Mouse (Mus musculus): ENCODE results near the gene Mrpl12. TPM values are rescaled to one million over a fixed set of nuclear protein-coding genes. Genes with fewer than 3 reads are reported as not detected.
A peak's percentile ranks its signal among the peaks of the same experiment; 100 is the strongest.

Mrpl12 gene
- polyA plus RNA-seq, 1 experiment from 2014 or later: 117 TPM

DNA sequence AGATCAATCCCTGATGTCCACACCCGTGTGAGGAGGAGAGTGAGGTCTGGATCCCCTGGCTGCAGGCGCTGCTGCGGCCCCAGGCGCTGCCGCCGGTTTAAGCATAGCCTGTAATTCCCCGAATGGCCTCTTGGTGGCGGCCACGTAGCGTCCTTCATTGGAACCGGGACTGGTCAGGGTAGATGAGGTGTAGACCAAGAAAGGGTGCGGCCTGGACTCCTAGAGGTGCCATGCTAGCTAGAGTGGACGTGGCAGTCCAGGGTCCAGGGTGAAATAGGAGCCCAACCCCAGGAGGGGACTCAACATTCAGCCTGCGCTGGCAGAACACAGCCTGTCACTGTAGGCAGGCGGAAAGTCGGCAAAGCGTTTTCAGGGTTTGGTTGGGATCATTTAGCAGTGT, 31.2 kb downstream of the Mrpl12 start:
- 19% methylated on average over 17 of the region's 17 CpGs for WGBS
- H3K36me3 ChIP-seq: no peaks in the 10 kb centered on the region
- no peaks in the 10 kb centered on the region for H3K27me3 ChIP-seq (replicated peaks)
- H3K4me1 ChIP-seq: peaks cover 6% of the 10 kb centered on the region
- no peak overlapping the region for H3K4me2 ChIP-seq (replicated peaks)
- H3K9me3 ChIP-seq: no peaks in the 10 kb centered on the region
- H3K27ac ChIP-seq: no peak overlapping the region
- H3K9ac ChIP-seq: no peak overlapping the region
- peak; percentile 48; the same call in 1 of the 2 replicates for ATAC-seq (ENCODE audit: low FRiP score, low read depth)
- no peak overlapping the region for H3K4me3 ChIP-seq

- H3K27ac ChIP-seq: no peak overlapping the region
- H3K4me1 ChIP-seq: peaks cover 5% of the 10 kb centered on the region; the same call in 1 of the 2 replicates
- 86% methylated on average over 4 of the region's 4 CpGs for WGBS
- H3K9me3 ChIP-seq: no peaks in the 10 kb centered on the region
- no peaks in the 10 kb centered on the region for H3K36me3 ChIP-seq
- no peak for ATAC-seq (ENCODE audit: low FRiP score, low read depth)
- H3K4me2 ChIP-seq (replicated peaks): no peak overlapping the region
- H3K27me3 ChIP-seq (replicated peaks): no peaks in the 10 kb centered on the region
- H3K9ac ChIP-seq: no peak overlapping the region
- H3K4me3 ChIP-seq: no peak overlapping the region
Observed at GRCm38 (mm10) chr11:120517147-120517546, 32.7 kb downstream of the Mrpl12 start.

GRCm38 (mm10) chr11:120518027-120518426, 33.6 kb downstream of the Mrpl12 start:
- WGBS: 68% methylated on average over 6 of the region's 6 CpGs

DNA sequence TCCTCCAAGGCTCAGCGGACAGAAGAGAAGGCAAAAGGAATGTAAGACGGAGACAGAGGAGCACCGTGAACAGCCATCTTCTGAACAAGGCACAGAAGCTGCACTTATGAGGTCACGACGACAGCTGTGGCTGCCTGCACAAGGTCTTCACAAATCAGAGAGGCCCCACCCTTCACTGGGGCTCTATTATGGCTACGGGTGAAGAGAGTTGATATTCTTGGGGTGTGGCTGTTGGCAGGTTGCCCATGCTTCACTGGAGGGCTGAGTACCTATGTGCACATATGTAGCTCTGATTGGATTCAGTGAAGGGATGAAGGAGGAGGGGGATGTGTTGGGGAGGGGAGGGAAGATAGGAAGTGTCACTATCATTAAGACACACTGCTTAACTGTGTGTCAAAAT, 34.1 kb downstream of the Mrpl12 start:
- no peaks in the 10 kb centered on the region for H3K27me3 ChIP-seq (replicated peaks)
- H3K9ac ChIP-seq: no peak overlapping the region
- no peak for ATAC-seq (ENCODE audit: low FRiP score, low read depth)
- H3K4me1 ChIP-seq: peaks cover 2% of the 10 kb centered on the region; the same call in 1 of the 2 replicates
- 80% methylated on average over 6 of the region's 6 CpGs for WGBS
- no peaks in the 10 kb centered on the region for H3K9me3 ChIP-seq
- H3K27ac ChIP-seq: no peak overlapping the region
- no peak overlapping the region for H3K4me3 ChIP-seq
- H3K4me2 ChIP-seq (replicated peaks): no peak overlapping the region
- no peaks in the 10 kb centered on the region for H3K36me3 ChIP-seq

More at GRCm38 (mm10) chr11:120518027-120518426, 33.6 kb downstream of the Mrpl12 start:
- no peaks in the 10 kb centered on the region for H3K36me3 ChIP-seq
- H3K27me3 ChIP-seq (replicated peaks): no peaks in the 10 kb centered on the region
- no peak overlapping the region for H3K9ac ChIP-seq
- no peaks in the 10 kb centered on the region for H3K9me3 ChIP-seq
- no peak overlapping the region for H3K27ac ChIP-seq
- H3K4me2 ChIP-seq (replicated peaks): no peak overlapping the region
- H3K4me3 ChIP-seq: no peak overlapping the region
- peaks cover 3% of the 10 kb centered on the region; the same call in 1 of the 2 replicates for H3K4me1 ChIP-seq
- no peak for ATAC-seq (ENCODE audit: low FRiP score, low read depth)

GRCm38 (mm10) chr11:120519738-120520137, 35.3 kb downstream of the Mrpl12 start:
- H3K36me3 ChIP-seq: no peaks in the 10 kb centered on the region
- ATAC-seq (ENCODE audit: low FRiP score, low read depth): no peak
- no peak overlapping the region for H3K9ac ChIP-seq
- no peaks in the 10 kb centered on the region for H3K9me3 ChIP-seq
- H3K27ac ChIP-seq: no peak overlapping the region
- peaks cover 2% of the 10 kb centered on the region; the same call in 1 of the 2 replicates for H3K4me1 ChIP-seq
- no peaks in the 10 kb centered on the region for H3K27me3 ChIP-seq (replicated peaks)
- H3K4me2 ChIP-seq (replicated peaks): no peak overlapping the region
- no peak overlapping the region for H3K4me3 ChIP-seq
- WGBS: 38% methylated on average over 9 of the region's 9 CpGs

DNA sequence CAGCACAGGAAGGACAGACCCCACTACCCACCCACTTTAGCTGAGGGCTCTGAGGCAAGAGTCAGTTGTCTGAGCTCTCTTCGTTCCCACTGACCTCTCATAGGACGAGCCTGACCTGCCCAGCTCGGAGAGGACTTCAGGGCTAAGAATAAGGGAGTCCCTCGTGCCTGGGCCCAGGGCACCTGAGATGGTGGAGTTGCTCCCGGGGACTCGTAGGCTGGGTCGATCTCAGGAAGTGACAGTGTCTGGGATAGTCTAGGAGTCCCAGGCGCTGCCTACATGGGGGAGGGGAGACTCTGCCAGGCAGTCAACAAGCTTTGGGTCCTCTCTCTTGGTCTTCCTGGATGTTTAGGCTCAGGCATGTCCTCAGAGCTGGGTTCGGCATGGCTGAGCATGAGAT, 36.1 kb downstream of the Mrpl12 start:
- H3K9ac ChIP-seq: no peak overlapping the region
- H3K9me3 ChIP-seq: no peaks in the 10 kb centered on the region
- ATAC-seq (ENCODE audit: low FRiP score, low read depth): no peak
- 79% methylated on average over 9 of the region's 9 CpGs for WGBS
- H3K27ac ChIP-seq: no peak overlapping the region
- no peak overlapping the region for H3K4me3 ChIP-seq
- no peak overlapping the region for H3K4me2 ChIP-seq (replicated peaks)
- H3K36me3 ChIP-seq: no peaks in the 10 kb centered on the region
- peaks cover 2% of the 10 kb centered on the region; the same call in 1 of the 2 replicates for H3K4me1 ChIP-seq
- H3K27me3 ChIP-seq (replicated peaks): no peaks in the 10 kb centered on the region

- no peak for ATAC-seq (ENCODE audit: low FRiP score, low read depth)
- Histone ChIP-seq H3K4me2 (replicated peaks) (no peak overlapping the region), H3K4me1 (peaks cover 2% of the 10 kb centered on the region; the same call in 1 of the 2 replicates), H3K27me3 (replicated peaks) (no peaks in the 10 kb centered on the region), H3K9me3 (no peaks in the 10 kb centered on the region), H3K9ac (no peak overlapping the region), H3K27ac (no peak overlapping the region), H3K4me3 (no peak overlapping the region), H3K36me3 (no peaks in the 10 kb centered on the region)
- 84% methylated on average over 5 of the region's 5 CpGs for WGBS
Observed at GRCm38 (mm10) chr11:120520967-120521540, 36.6 kb downstream of the Mrpl12 start.

GRCm38 (mm10) chr11:120522581-120522980, 38.2 kb downstream of the Mrpl12 start:
- WGBS: 88% methylated on average over 8 of the region's 8 CpGs
- Histone ChIP-seq H3K36me3 (no peaks in the 10 kb centered on the region), H3K27ac (no peak overlapping the region), H3K4me3 (no peak overlapping the region), H3K4me1 (peaks cover 2% of the 10 kb centered on the region; the same call in 1 of the 2 replicates), H3K4me2 (replicated peaks) (no peak overlapping the region), H3K9me3 (no peaks in the 10 kb centered on the region), H3K9ac (no peak overlapping the region), H3K27me3 (replicated peaks) (peaks cover 2% of the 10 kb centered on the region; the same call in 1 of the 2 replicates)
- no peak for ATAC-seq (ENCODE audit: low FRiP score, low read depth)

DNA sequence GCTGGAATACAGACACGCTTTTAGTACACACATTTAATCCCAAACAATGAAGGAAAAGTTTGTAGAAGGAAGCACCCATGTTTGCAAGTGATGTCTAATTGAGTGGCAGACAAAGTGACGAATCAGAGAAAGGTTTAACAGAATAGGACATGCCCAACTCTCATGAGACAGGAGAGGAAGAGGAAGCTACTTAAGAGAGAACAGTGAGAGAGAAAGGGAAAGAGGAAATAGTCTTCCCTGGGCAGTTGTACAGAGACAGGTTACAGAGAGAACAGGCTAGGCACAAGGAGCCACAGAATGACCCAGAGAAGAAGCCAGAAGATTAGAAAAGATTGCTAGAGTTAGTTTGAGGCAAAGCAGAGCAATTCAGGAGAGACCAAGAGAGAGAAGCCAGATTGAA, 41.5 kb downstream of the Mrpl12 start:
- Histone ChIP-seq H3K4me3 (no peak overlapping the region), H3K27me3 (replicated peaks) (peaks cover 36% of the 10 kb centered on the region), H3K9me3 (no peaks in the 10 kb centered on the region), H3K4me2 (replicated peaks) (no peak overlapping the region), H3K27ac (no peak overlapping the region), H3K4me1 (peaks cover 11% of the 10 kb centered on the region), H3K9ac (no peak overlapping the region), H3K36me3 (no peaks in the 10 kb centered on the region)
- WGBS: 79% methylated on average over 2 of the region's 2 CpGs
- no peak for ATAC-seq (ENCODE audit: low FRiP score, low read depth)

GRCm38 (mm10) chr11:120527690-120528354, 43.4 kb downstream of the Mrpl12 start:
- Histone ChIP-seq H3K27me3 (replicated peaks) (peaks cover 55% of the 10 kb centered on the region), H3K4me3 (no peak overlapping the region), H3K9ac (no peak overlapping the region), H3K4me2 (replicated peaks) (no peak overlapping the region), H3K9me3 (no peaks in the 10 kb centered on the region), H3K4me1 (peaks cover 11% of the 10 kb centered on the region), H3K36me3 (no peaks in the 10 kb centered on the region), H3K27ac (no peak overlapping the region)
- ATAC-seq (ENCODE audit: low FRiP score, low read depth): no peak
- WGBS: 85% methylated on average over 9 of the region's 9 CpGs

DNA sequence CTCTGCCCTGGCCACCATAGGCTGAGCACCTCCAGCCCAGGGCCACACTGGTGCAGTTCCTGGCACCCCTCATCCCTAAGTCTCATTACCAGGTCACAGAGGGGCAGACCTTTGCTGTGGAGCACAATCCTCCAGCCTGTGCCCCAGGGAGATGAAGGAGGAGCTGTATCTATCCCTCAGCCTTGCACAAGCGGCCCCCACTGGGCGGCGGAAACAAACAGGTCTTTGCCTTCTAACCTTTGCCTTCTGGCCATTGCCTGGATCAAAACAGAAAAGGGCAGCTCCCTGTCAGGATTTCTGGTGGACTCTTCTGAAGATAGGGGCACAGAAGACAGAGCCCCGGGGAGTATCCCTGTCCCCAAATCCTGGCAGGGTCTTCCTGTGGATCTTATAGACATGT, 44.5 kb downstream of the Mrpl12 start:
- no peak overlapping the region for H3K9ac ChIP-seq
- no peak overlapping the region for H3K4me2 ChIP-seq (replicated peaks)
- no peaks in the 10 kb centered on the region for H3K36me3 ChIP-seq
- no peak overlapping the region for H3K4me3 ChIP-seq
- peaks cover 11% of the 10 kb centered on the region for H3K4me1 ChIP-seq
- no peak for ATAC-seq (ENCODE audit: low FRiP score, low read depth)
- H3K27me3 ChIP-seq (replicated peaks): peaks cover 65% of the 10 kb centered on the region
- no peak overlapping the region for H3K27ac ChIP-seq
- no peaks in the 10 kb centered on the region for H3K9me3 ChIP-seq
- WGBS: 52% methylated on average over 4 of the region's 4 CpGs

GRCm38 (mm10) chr11:120530085-120530964, 45.9 kb downstream of the Mrpl12 start, which contains the start of gene Gcgr:
TSS of gene Gcgr (plus strand) at chr11:120530699.
- peaks cover 11% of the 10 kb centered on the region for H3K4me1 ChIP-seq
- H3K27me3 ChIP-seq (replicated peaks): peaks cover 79% of the 10 kb centered on the region
- ATAC-seq (ENCODE audit: low FRiP score, low read depth): no peak
- peak within 1 kb of the TSS; percentile 50 for H3K9ac ChIP-seq
- H3K4me2 ChIP-seq (replicated peaks): peak within 1 kb of the TSS; percentile 70
- H3K4me3 ChIP-seq: peak within 1 kb of the TSS; percentile 30
- 8% methylated on average over 59 of the region's 62 CpGs for WGBS
- H3K27ac ChIP-seq: no peak within 1 kb of the TSS
- no peaks in the 10 kb centered on the region for H3K36me3 ChIP-seq
- H3K9me3 ChIP-seq: no peaks in the 10 kb centered on the region
